In the genomic region with DNA sequence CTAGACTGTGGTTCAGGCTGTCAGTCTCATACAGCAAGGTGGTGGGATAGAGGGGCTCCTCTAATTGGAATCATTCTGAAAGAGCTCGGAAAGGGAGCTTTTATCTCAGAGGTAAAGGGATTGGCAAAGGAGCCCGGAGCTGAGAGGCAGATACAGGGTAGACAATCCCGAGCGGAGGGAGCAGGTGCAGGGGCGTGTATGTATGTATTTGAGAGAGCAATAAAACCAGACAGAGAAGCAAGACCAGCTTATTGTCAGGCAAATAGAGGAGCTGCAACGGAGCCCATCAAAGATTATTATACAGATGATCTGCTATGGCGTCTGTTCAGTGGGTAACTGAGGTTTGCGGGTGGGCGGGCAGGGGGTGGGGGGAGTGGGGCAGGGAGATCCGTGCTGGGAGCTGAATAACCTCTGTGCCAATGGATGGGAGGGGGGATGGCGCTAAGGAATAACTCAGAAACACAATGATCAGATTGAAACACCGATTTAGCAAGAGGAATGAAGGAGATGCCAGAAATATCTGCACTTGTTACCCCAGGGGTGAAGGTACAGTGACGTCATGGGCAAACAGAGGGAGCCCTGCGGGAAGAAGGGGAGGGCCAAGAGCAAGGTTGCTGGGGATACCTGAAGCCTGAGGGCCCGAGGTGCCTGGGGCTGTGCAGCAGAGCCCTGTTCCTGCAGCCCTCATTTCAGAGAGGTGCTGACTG, we compare ENCODE assay signal across 10 mouse cellular contexts. TPM values are rescaled to one million over a fixed set of nuclear protein-coding genes. Genes with fewer than 3 reads are reported as not detected.
DNase-seq lines count a peak whose midpoint lies in the region; ATAC-seq and TF ChIP-seq lines count a peak whose summit lies in the region.
"Had no signal": no experiment of that assay in that cellular context is flagged by ENCODE, and none has a peak within 500 bp of the region (broad histone marks: within the 10 kb centered on the region; RNA-seq: fewer than 3 reads in every experiment).

No protein-coding gene starts in this region.

- H3K27me3 ChIP-seq in liver, embryonic 14.5 days (ENCODE audit: control insufficient read depth, insufficient read depth, low read length), result no peaks in the 10 kb centered on the region; the same call in 1 of the 2 replicates
- peaks cover 28% of the 10 kb centered on the region for H3K27me3 ChIP-seq in liver, embryonic 12.5 days (replicated peaks)
- no peaks in the 10 kb centered on the region for H3K27me3 ChIP-seq in forebrain, embryonic 15.5 days
- H3K27me3 ChIP-seq in liver, embryonic 15.5 days, result peaks cover 10% of the 10 kb centered on the region
- H3K27me3 ChIP-seq in stomach, embryonic 14.5 days (ENCODE audit: control insufficient read depth, insufficient read depth, low read length), result peaks cover under 1% of the 10 kb centered on the region; the same call in 1 of the 2 replicates

- H3K4me2 ChIP-seq in liver, embryonic 14.5 days (ENCODE audit: low read depth), result no peak overlapping the region
- no peak overlapping the region for H3K4me2 ChIP-seq in liver, embryonic 12.5 days
- peak overlapping the region; percentile 37 for H3K4me2 ChIP-seq in forebrain, embryonic 15.5 days (replicated peaks)
- peak overlapping the region; percentile 8; the same call in 1 of the 2 replicates for H3K4me2 ChIP-seq in liver, embryonic 15.5 days
- H3K4me2 ChIP-seq in stomach, embryonic 14.5 days (replicated peaks; ENCODE audit: low read depth, low read length), result 0 out of 2 replicates have a peak overlapping the region, but pooled peaks have one; percentile 5
- H3K4me2 ChIP-seq: embryonic facial prominence, embryonic 15.5 days had no signal

- no peaks in the 10 kb centered on the region for H3K9me3 ChIP-seq in liver, embryonic 14.5 days (ENCODE audit: control insufficient read depth, low read length)
- H3K9me3 ChIP-seq in liver, embryonic 12.5 days (replicated peaks), result no peaks in the 10 kb centered on the region
- H3K9me3 ChIP-seq in forebrain, embryonic 15.5 days, result no peaks in the 10 kb centered on the region
- H3K9me3 ChIP-seq in liver, embryonic 15.5 days (replicated peaks), result no peaks in the 10 kb centered on the region
- H3K9me3 ChIP-seq in stomach, embryonic 14.5 days (ENCODE audit: control insufficient read depth, low read depth, low read length), result no peaks in the 10 kb centered on the region
- H3K9me3 ChIP-seq: embryonic facial prominence, embryonic 15.5 days; G1E had no signal

- DNase-seq in liver, embryonic 14.5 days (ENCODE audit: low read depth in 3 of 3, low spot score in 3 of 3), result no peak
- DNase-seq in right cerebral cortex, postnatal 36 days (ENCODE audit: low spot score in 2 of 2), result no peak
- DNase-seq in layer of hippocampus, postnatal 25 days (ENCODE audit: extremely low spot score in 1 of 2, low spot score in 1 of 2), result no peak

- 36% methylated on average over 15 of the region's 15 CpGs for WGBS in liver, embryonic 14.5 days (ENCODE audit: insufficient replicate concordance)
- WGBS in liver, embryonic 12.5 days (ENCODE audit: insufficient replicate concordance), result 40% methylated on average over 15 of the region's 15 CpGs
- WGBS in forebrain, embryonic 15.5 days, result 4% methylated on average over 15 of the region's 15 CpGs
- WGBS in liver, embryonic 15.5 days (ENCODE audit: insufficient replicate concordance), result 31% methylated on average over 15 of the region's 15 CpGs
- WGBS in stomach, embryonic 14.5 days, result 34% methylated on average over 15 of the region's 15 CpGs

- no peak for TF ChIP-seq EP300 in liver, embryonic 14.5 days (IDR thresholded peaks at IDR 0.05; ENCODE audit: low read depth)

- no peaks in the 10 kb centered on the region for H3K36me3 ChIP-seq in liver, embryonic 14.5 days (replicated peaks; ENCODE audit: control insufficient read depth, insufficient read depth, low read depth)
- no peaks in the 10 kb centered on the region for H3K36me3 ChIP-seq in liver, embryonic 12.5 days
- H3K36me3 ChIP-seq in forebrain, embryonic 15.5 days, result no peaks in the 10 kb centered on the region
- no peaks in the 10 kb centered on the region for H3K36me3 ChIP-seq in liver, embryonic 15.5 days (replicated peaks)
- no peaks in the 10 kb centered on the region for H3K36me3 ChIP-seq in stomach, embryonic 14.5 days (ENCODE audit: control insufficient read depth, insufficient read depth, low read length)
- H3K36me3 ChIP-seq: embryonic facial prominence, embryonic 15.5 days; G1E had no signal

- no peak for TF ChIP-seq CTCF in liver, embryonic 14.5 days (IDR thresholded peaks at IDR 0.05; ENCODE audit: low read depth)

- peak; percentile 18; the same call in 1 of the 2 replicates for ATAC-seq in liver, embryonic 14.5 days (ENCODE audit: insufficient read depth)
- ATAC-seq in liver, embryonic 12.5 days, result no peak
- peak; percentile 36 for ATAC-seq in forebrain, embryonic 15.5 days (replicated peaks)
- peak; percentile 54 for ATAC-seq in liver, embryonic 15.5 days (ENCODE audit: insufficient read depth)
- 0 out of 2 replicates have a peak, but pooled peaks have one; percentile 33 for ATAC-seq in stomach, embryonic 14.5 days (ENCODE audit: insufficient number of reproducible peaks, insufficient read depth, low FRiP score, low read depth)

- H3K27ac ChIP-seq in liver, embryonic 14.5 days, result no peak overlapping the region
- no peak overlapping the region for H3K27ac ChIP-seq in liver, embryonic 12.5 days
- peak overlapping the region; percentile 64 for H3K27ac ChIP-seq in forebrain, embryonic 15.5 days (replicated peaks)
- no peak overlapping the region for H3K27ac ChIP-seq in liver, embryonic 15.5 days (replicated peaks)
- H3K27ac ChIP-seq in stomach, embryonic 14.5 days (ENCODE audit: low read length), result no peak overlapping the region
- H3K27ac ChIP-seq: embryonic facial prominence, embryonic 15.5 days had no signal

- no peaks in the 10 kb centered on the region for H3K4me1 ChIP-seq in liver, embryonic 14.5 days (replicated peaks; ENCODE audit: control insufficient read depth in 2 of 2, insufficient read depth in 2 of 2, low read length in 1 of 2)
- no peaks in the 10 kb centered on the region for H3K4me1 ChIP-seq in liver, embryonic 12.5 days
- H3K4me1 ChIP-seq in forebrain, embryonic 15.5 days, result peaks cover 59% of the 10 kb centered on the region
- H3K4me1 ChIP-seq in liver, embryonic 15.5 days (replicated peaks), result 0 out of 2 replicates have a peak, but pooled peaks cover 2% of the 10 kb centered on the region
- 0 out of 2 replicates have a peak, but pooled peaks cover 3% of the 10 kb centered on the region for H3K4me1 ChIP-seq in stomach, embryonic 14.5 days (ENCODE audit: control insufficient read depth, insufficient read depth, low read length)

- no peak overlapping the region for H3K4me3 ChIP-seq in liver, embryonic 14.5 days (ENCODE audit: insufficient read depth in 1 of 2, low read depth in 2 of 2, low read length in 2 of 2)
- H3K4me3 ChIP-seq in liver, embryonic 12.5 days, result no peak overlapping the region
- H3K4me3 ChIP-seq in forebrain, embryonic 15.5 days, result peak overlapping the region; percentile 11; the same call in 1 of the 2 replicates
- no peak overlapping the region for H3K4me3 ChIP-seq in liver, embryonic 15.5 days (replicated peaks)
- no peak overlapping the region for H3K4me3 ChIP-seq in stomach, embryonic 14.5 days (ENCODE audit: low read depth, low read length)
- H3K4me3 ChIP-seq: embryonic facial prominence, embryonic 15.5 days had no signal

- H3K9ac ChIP-seq in liver, embryonic 14.5 days (replicated peaks), result no peak overlapping the region
- no peak overlapping the region for H3K9ac ChIP-seq in liver, embryonic 12.5 days
- peak overlapping the region; percentile 32 for H3K9ac ChIP-seq in forebrain, embryonic 15.5 days (replicated peaks)
- H3K9ac ChIP-seq in liver, embryonic 15.5 days, result no peak overlapping the region
- no peak overlapping the region for H3K9ac ChIP-seq in stomach, embryonic 14.5 days (replicated peaks; ENCODE audit: low read depth, low read length)
- H3K9ac ChIP-seq: embryonic facial prominence, embryonic 15.5 days had no signal

RNA-seq across cellular contexts. Expression of a gene that starts 8.3 kb away (rescaled TPM):
- polyA plus RNA-seq in liver, embryonic 14.5 days (2012; rRNA removed), result 0.01 and 0.02 TPM in 2 replicates
- polyA plus RNA-seq in liver, embryonic 14.5 days (2014; fragmentation: Nextera tagmentation; extraction: Ambion mirVana), result not detected in 2 replicates
- polyA plus RNA-seq in liver, embryonic 12.5 days (2016; fragmentation: Nextera tagmentation; extraction: Ambion mirVana), result 0.10 and 0.22 TPM in 2 replicates
- 19.2 and 19.7 TPM in 2 replicates for polyA plus RNA-seq in forebrain, embryonic 15.5 days (2015; fragmentation: Nextera tagmentation; extraction: Ambion mirVana)
- polyA plus RNA-seq in liver, embryonic 15.5 days (2015; fragmentation: Nextera tagmentation; extraction: Ambion mirVana), result 0.14 TPM in 1 of 2 replicates, not detected in the other
- polyA plus RNA-seq in stomach, embryonic 14.5 days (2014; fragmentation: Nextera tagmentation; extraction: Ambion mirVana), result 0.35 and 0.41 TPM in 2 replicates
- 10 to 100 TPM; 66.1 to 70.2 TPM for total RNA-seq in layer of hippocampus, postnatal 25 days (2021)
- total RNA-seq: heart, adult 18-20 months had no signal
- polyA plus RNA-seq: G1E had no signal

Comparison
In these comparisons a context has a peak if more than half of its experiments do, and no peak if none do; other contexts are left out.
1. H3K4me2 ChIP-seq: peak in forebrain, embryonic 15.5 days (single experiment), liver, embryonic 15.5 days (single experiment) and stomach, embryonic 14.5 days (single experiment); none in liver, embryonic 14.5 days (single experiment) and liver, embryonic 12.5 days (single experiment).
2. RNA of a gene that starts 8.3 kb away (polyA plus RNA-seq): 19.2 to 19.7 TPM in forebrain, embryonic 15.5 days; 0.35 to 0.41 TPM in stomach, embryonic 14.5 days, 0.14 TPM in liver, embryonic 15.5 days, 0.10 to 0.22 TPM in liver, embryonic 12.5 days and 0.01 to 0.02 TPM in liver, embryonic 14.5 days; every median in the first group is over 10 times any median in the second.